Mouse (Mus musculus) cerebellum, postnatal 4 days (tissue): ENCODE measurements at regions not wholly inside any gene's neighbourhood (a gene's known extent, or its start where the extent isn't known, plus 50 kb on each side); places are given as distances from the start of the nearest gene placed in this dataset.

Experiments
- DNase-seq, 2 experiments: peaks; one replicate each; pipeline ENCODE4 v3.0.0; 2022; ENCODE audit warnings: low spot score in 2 of 2, mixed read lengths in 1 of 2

GRCm38 (mm10) chr17:73048164-73048563 is 59.6 kb upstream of the Lclat1 start:
- no peak for DNase-seq

DNA sequence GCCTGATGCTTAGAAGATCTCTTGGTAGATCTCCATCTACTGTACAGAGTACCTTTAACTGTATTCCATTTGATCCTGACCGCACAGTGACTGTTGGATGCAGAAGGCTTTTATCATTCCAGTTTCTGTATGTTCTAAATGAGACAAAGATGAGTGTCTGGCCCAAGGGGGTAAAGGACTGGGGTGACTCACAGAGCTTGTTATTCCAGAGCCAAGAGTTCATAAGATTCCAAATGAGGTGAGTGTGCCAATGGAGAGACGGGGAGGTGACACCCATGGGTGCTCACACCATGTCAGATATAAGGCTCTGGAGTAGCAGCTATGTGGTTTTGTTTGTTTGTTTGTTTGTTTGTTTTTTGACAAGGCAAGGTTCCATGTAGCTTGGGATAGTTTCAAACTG is 54.8 kb upstream of the Lclat1 start:
- DNase-seq, result no peak

DNA sequence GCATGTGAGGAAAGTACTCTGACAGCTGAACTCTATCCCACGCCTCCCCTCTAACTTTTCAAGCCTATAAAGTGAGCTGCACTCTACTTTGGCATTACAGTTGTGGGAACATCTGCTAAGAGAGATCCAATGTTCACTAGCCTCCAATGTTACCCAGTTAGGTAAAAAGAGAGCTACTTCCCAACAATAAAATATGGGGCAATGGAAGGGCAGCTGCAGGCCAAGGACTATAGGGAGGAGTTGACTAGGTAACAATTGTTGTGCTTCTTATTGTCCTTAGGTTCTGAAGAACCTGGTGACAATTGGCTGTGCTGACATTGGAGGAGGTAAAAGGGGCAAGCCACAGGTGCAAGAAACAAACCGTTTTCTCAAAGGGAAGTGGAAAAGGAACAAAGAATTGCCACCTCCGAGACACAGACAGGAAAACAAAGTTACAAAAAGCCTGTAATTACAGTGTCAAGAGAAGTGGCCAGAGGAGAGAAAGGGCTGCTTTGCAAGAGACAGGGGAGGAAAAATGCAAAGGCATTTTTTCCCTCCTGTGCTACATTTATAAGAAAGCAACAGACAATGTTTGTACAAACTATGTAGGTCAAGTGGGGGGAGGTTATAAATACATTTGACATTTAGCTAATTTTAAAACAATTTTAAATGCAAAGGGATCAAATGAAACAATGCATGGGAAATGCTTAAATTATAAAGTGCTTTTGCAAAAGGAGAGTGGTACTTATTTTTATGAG is 54.1 kb upstream of the Lclat1 start:
- no peak for DNase-seq

- DNase-seq, result no peak
Measured at GRCm38 (mm10) chr17:73054226-73054625, 53.6 kb upstream of the Lclat1 start.

GRCm38 (mm10) chr17:73055197-73055596 is 52.6 kb upstream of the Lclat1 start:
- DNase-seq, result no peak

- DNase-seq, result no peak
Measured at GRCm38 (mm10) chr17:73055611-73056010, 52.2 kb upstream of the Lclat1 start.

GRCm38 (mm10) chr17:73056616-73057015 is 51.2 kb upstream of the Lclat1 start:
- DNase-seq, result no peak
